Mouse (Mus musculus): ENCODE data around the gene Col23a1.

- TF ChIP-seq CTCF (conservative IDR thresholded peaks at IDR 0.05; ENCODE audit: insufficient read depth, insufficient read length, low read depth, low read length) = no peak
- no peak for TF ChIP-seq POLR2A (IDR thresholded peaks at IDR 0.05; ENCODE audit: low read depth, low read length)
Measured at GRCm38 (mm10) chr11:51443818-51444217, 154.1 kb downstream of the Col23a1 start.

Data from kidney, adult 2 months (tissue).